Mouse (Mus musculus): ENCODE measurements around the gene Mri1.

Gene Mri1

GRCm38 (mm10) chr8:84236998-84237473 is 20.1 kb downstream of the Mri1 start, which contains the start of gene Zswim4:
Zswim4 (minus strand) TSS chr8:84237055.
- DNase-seq (ENCODE audit: low read depth, low spot score): peak; percentile 100

- no peak for DNase-seq (ENCODE audit: low read depth, low spot score)
Observed at GRCm38 (mm10) chr8:84236410-84236997, 20.6 kb downstream of the Mri1 start.

GRCm38 (mm10) chr8:84235746-84236409 is 21.2 kb downstream of the Mri1 start:
- DNase-seq (ENCODE audit: low read depth, low spot score): no peak

- no peak for DNase-seq (ENCODE audit: low read depth, low spot score)
Observed at GRCm38 (mm10) chr8:84233055-84233454, 24.1 kb downstream of the Mri1 start.

GRCm38 (mm10) chr8:84230735-84231134 is 26.4 kb downstream of the Mri1 start:
- no peak for DNase-seq (ENCODE audit: low read depth, low spot score)

- no peak for DNase-seq (ENCODE audit: low read depth, low spot score)
Observed at GRCm38 (mm10) chr8:84223322-84224029, 33.6 kb downstream of the Mri1 start.

GRCm38 (mm10) chr8:84222566-84223165 is 34.5 kb downstream of the Mri1 start:
- DNase-seq (ENCODE audit: low read depth, low spot score): no peak

GRCm38 (mm10) chr8:84220105-84220504 is 37.0 kb downstream of the Mri1 start:
- no peak for DNase-seq (ENCODE audit: low read depth, low spot score)

- DNase-seq (ENCODE audit: low read depth, low spot score): no peak
Observed at GRCm38 (mm10) chr8:84218143-84218542, 39.0 kb downstream of the Mri1 start.

GRCm38 (mm10) chr8:84217206-84217605 is 39.9 kb downstream of the Mri1 start:
- DNase-seq (ENCODE audit: low read depth, low spot score): no peak

GRCm38 (mm10) chr8:84213277-84213676 is 43.8 kb downstream of the Mri1 start:
- no peak for DNase-seq (ENCODE audit: low read depth, low spot score)

GRCm38 (mm10) chr8:84211881-84212563 is 45.1 kb downstream of the Mri1 start:
- no peak for DNase-seq (ENCODE audit: low read depth, low spot score)

GRCm38 (mm10) chr8:84211202-84211601 is 45.9 kb downstream of the Mri1 start:
- no peak for DNase-seq (ENCODE audit: low read depth, low spot score)

GRCm38 (mm10) chr8:84210167-84210791 is 46.8 kb downstream of the Mri1 start:
- DNase-seq (ENCODE audit: low read depth, low spot score): no peak

GRCm38 (mm10) chr8:84208381-84209380 is 48.4 kb downstream of the Mri1 start:
- DNase-seq (ENCODE audit: low read depth, low spot score): no peak

- no peak for DNase-seq (ENCODE audit: low read depth, low spot score)
Observed at GRCm38 (mm10) chr8:84207811-84208210, 49.3 kb downstream of the Mri1 start.

GRCm38 (mm10) chr8:84206666-84207065 is 50.5 kb downstream of the Mri1 start:
- DNase-seq (ENCODE audit: low read depth, low spot score): no peak

GRCm38 (mm10) chr8:84205073-84205472 is 52.1 kb downstream of the Mri1 start:
- no peak for DNase-seq (ENCODE audit: low read depth, low spot score)

- DNase-seq (ENCODE audit: low read depth, low spot score): no peak
Observed at GRCm38 (mm10) chr8:84203975-84204772, 53.0 kb downstream of the Mri1 start.

Data from telencephalon, adult 2 months (tissue).